Mouse (Mus musculus) testis, postnatal 10 days (tissue): ENCODE measurements at regions not wholly inside any gene's neighbourhood (a gene's known extent, or its start where the extent isn't known, plus 50 kb on each side); places are given as distances from the start of the nearest gene placed in this dataset.

Experiments
- DNase-seq: peaks from one replicate; pipeline ENCODE4 v3.0.0; 2021; ENCODE audit warnings: low spot score

- DNase-seq, result no peak
Measured at GRCm38 (mm10) chr3:137563541-137564080, 57.8 kb upstream of the Ddit4l start.

- DNase-seq, result no peak
Measured at GRCm38 (mm10) chr3:137564282-137564681, 57.1 kb upstream of the Ddit4l start.

GRCm38 (mm10) chr3:137568580-137569313 is 52.7 kb upstream of the Ddit4l start:
- no peak for DNase-seq
